Mouse (Mus musculus) liver, adult 2 months (tissue): ENCODE results near the gene Kirrel. TPM values are rescaled to one million over a fixed set of nuclear protein-coding genes. Genes with fewer than 3 reads are reported as not detected.

Experiments
- DNase-seq: peaks from one replicate; pipeline ENCODE4 v3.0.0-alpha.2; 2011; ENCODE audit warnings: low read depth, low spot score; ENCODE audit errors: extremely low read depth
- H3K27ac ChIP-seq: fragments of 200-500 bp; replicated peaks from 2 replicates; pipeline ENCODE4 v1.5.1; 2012; ENCODE audit warnings: low read depth, mild to moderate bottlenecking, control low read depth, inconsistent platforms, low read length; ENCODE audit not compliant: insufficient read depth
- H3K27me3 ChIP-seq: fragments of 200-500 bp; 2 replicates; pipeline ENCODE4 v1.6.1; 2012; ENCODE audit warnings: mild to moderate bottlenecking, moderate library complexity, low read length, inconsistent platforms; ENCODE audit not compliant: control insufficient read depth, insufficient read depth
- H3K36me3 ChIP-seq: fragments of 200-500 bp; 2 replicates; pipeline ENCODE4 v1.6.1; 2012; ENCODE audit warnings: low read length, inconsistent platforms; ENCODE audit not compliant: control insufficient read depth, insufficient read depth
- H3K4me1 ChIP-seq: fragments of 200-500 bp; 2 replicates; pipeline ENCODE4 v1.6.1; 2011; ENCODE audit warnings: low read length; ENCODE audit not compliant: control insufficient read depth, insufficient read depth
- H3K4me3 ChIP-seq: fragments of 200-500 bp; 2 replicates; pipeline ENCODE4 v1.5.1; 2011; ENCODE audit warnings: low read depth, mild to moderate bottlenecking, control low read depth, low read length, moderate library complexity; ENCODE audit not compliant: insufficient read depth
- H3K79me2 ChIP-seq: fragments of 200-500 bp; 2 replicates; pipeline ENCODE4 v1.6.1; 2012; ENCODE audit warnings: inconsistent platforms, mild to moderate bottlenecking, low read length, moderate library complexity; ENCODE audit not compliant: control insufficient read depth, insufficient read depth
- H3K9ac ChIP-seq: fragments of 200-500 bp; 2 replicates; pipeline ENCODE4 v1.6.1; 2012; ENCODE audit warnings: low read depth, mild to moderate bottlenecking, control low read depth, inconsistent platforms, low read length
- CTCF ChIP-seq: fragments of 200-500 bp; IDR thresholded peaks from 2 replicates; pipeline ENCODE4 v1.5.1; 2011; ENCODE audit warnings: low read depth, low read length, control low read depth
- POLR2A ChIP-seq: fragments of 200-500 bp; IDR thresholded peaks from 2 replicates; pipeline ENCODE4 v1.6.1; 2011; ENCODE audit warnings: low read length, control low read depth; ENCODE audit not compliant: insufficient read depth; ENCODE audit errors: extremely low read depth
- WGBS: fragments of 180-500 bp; shearing (Covaris S2); methylation state at CpG from one replicate; pipeline ENCODE4 v1.1.7; 2018; 5-methylcytosine and 5-hydroxymethylcytosine counted together
- polyA plus RNA-seq: library from polyadenylated mRNA; depleted of rRNA; stranded (reverse); fragments of >200 nt; gene quantifications from 2 replicates; pipeline ENCODE4 v1.2.3, GENCODE M21; 2012
- total RNA-seq: library from RNA; depleted of rRNA; stranded (reverse); fragments of >200 nt; gene quantifications from 2 replicates; pipeline ENCODE4 v1.2.3, GENCODE M21; 2014

The Kirrel gene
- total and polyA plus RNA-seq, 2 experiments: 0.46 to 0.81 TPM

- 73% methylated on average over 2 of the region's 2 CpGs for WGBS
- Histone ChIP-seq H3K79me2 (no peaks in the 10 kb centered on the region), H3K4me3 (no peak overlapping the region), H3K27me3 (no peaks in the 10 kb centered on the region), H3K27ac (no peak overlapping the region), H3K36me3 (no peaks in the 10 kb centered on the region), H3K4me1 (peaks cover 5% of the 10 kb centered on the region; the same call in 1 of the 2 replicates), H3K9ac (no peak overlapping the region)
- TF ChIP-seq POLR2A (no peak), CTCF (no peak)
- DNase-seq: no peak
These were observed 21.5 kb downstream of the Kirrel start for GRCm38 (mm10) chr3:87153038-87153437.

GRCm38 (mm10) chr3:87152111-87152738 is 22.3 kb downstream of the Kirrel start:
- no peaks in the 10 kb centered on the region for H3K27me3 ChIP-seq
- H3K4me3 ChIP-seq: no peak overlapping the region
- H3K79me2 ChIP-seq: no peaks in the 10 kb centered on the region
- H3K27ac ChIP-seq: no peak overlapping the region
- DNase-seq: no peak
- TF ChIP-seq POLR2A (no peak), CTCF (no peak)
- 86% methylated on average over 4 of the region's 4 CpGs for WGBS
- no peak overlapping the region for H3K9ac ChIP-seq
- no peaks in the 10 kb centered on the region for H3K36me3 ChIP-seq
- H3K4me1 ChIP-seq: peaks cover 5% of the 10 kb centered on the region; the same call in 1 of the 2 replicates

- H3K27ac ChIP-seq: peak overlapping the region; percentile 71
- no peak overlapping the region for H3K9ac ChIP-seq
These were observed 23.2 kb downstream of the Kirrel start for GRCm38 (mm10) chr3:87151294-87151826.

GRCm38 (mm10) chr3:87150689-87151244 is 23.8 kb downstream of the Kirrel start:
- DNase-seq: no peak
- Histone ChIP-seq H3K4me3 (no peak overlapping the region), H3K79me2 (no peaks in the 10 kb centered on the region), H3K9ac (no peak overlapping the region), H3K27me3 (no peaks in the 10 kb centered on the region), H3K36me3 (no peaks in the 10 kb centered on the region), H3K27ac (peak overlapping the region; percentile 71), H3K4me1 (peaks cover 5% of the 10 kb centered on the region; the same call in 1 of the 2 replicates)
- TF ChIP-seq CTCF: no peak
- TF ChIP-seq POLR2A: no peak
- WGBS: 48% methylated on average over 16 of the region's 16 CpGs

More at GRCm38 (mm10) chr3:87151294-87151826, 23.2 kb downstream of the Kirrel start:
- Histone ChIP-seq H3K4me3 (no peak overlapping the region), H3K36me3 (no peaks in the 10 kb centered on the region), H3K27me3 (no peaks in the 10 kb centered on the region), H3K4me1 (peaks cover 5% of the 10 kb centered on the region; the same call in 1 of the 2 replicates), H3K79me2 (no peaks in the 10 kb centered on the region)
- DNase-seq: no peak
- no peak for TF ChIP-seq CTCF
- no peak for TF ChIP-seq POLR2A
- 72% methylated on average over 2 of the region's 2 CpGs for WGBS

GRCm38 (mm10) chr3:87150056-87150688 is 24.4 kb downstream of the Kirrel start:
- peak overlapping the region; percentile 82 for H3K27ac ChIP-seq
- DNase-seq: no peak
- H3K36me3 ChIP-seq: no peaks in the 10 kb centered on the region
- H3K4me1 ChIP-seq: peaks cover 5% of the 10 kb centered on the region; the same call in 1 of the 2 replicates
- H3K27me3 ChIP-seq: no peaks in the 10 kb centered on the region
- no peak overlapping the region for H3K9ac ChIP-seq
- no peaks in the 10 kb centered on the region for H3K79me2 ChIP-seq
- H3K4me3 ChIP-seq: no peak overlapping the region
- TF ChIP-seq POLR2A (no peak), CTCF (no peak)
- WGBS: 67% methylated on average over 8 of the region's 8 CpGs

GRCm38 (mm10) chr3:87149425-87149824 is 25.1 kb downstream of the Kirrel start:
- Histone ChIP-seq H3K27ac (no peak overlapping the region; the same call in 1 of the 2 replicates), H3K4me1 (peaks cover 5% of the 10 kb centered on the region; the same call in 1 of the 2 replicates), H3K27me3 (no peaks in the 10 kb centered on the region), H3K9ac (no peak overlapping the region), H3K36me3 (no peaks in the 10 kb centered on the region), H3K79me2 (no peaks in the 10 kb centered on the region), H3K4me3 (no peak overlapping the region)
- DNase-seq: no peak
- TF ChIP-seq POLR2A (no peak), CTCF (no peak)
- WGBS: 82% methylated on average over 10 of the region's 10 CpGs
